Mouse (Mus musculus): ENCODE data around the gene Kif3c.

GRCm38 (mm10) chr12:3360043-3360442, 4.9 kb upstream of the Kif3c start:
- TF ChIP-seq CTCF (IDR thresholded peaks at IDR 0.05; ENCODE audit: borderline replicate concordance, insufficient read depth, low read length): no peak
- TF ChIP-seq POLR2A (IDR thresholded peaks at IDR 0.05; ENCODE audit: low read depth, low read length): no peak

All from embryonic fibroblast, embryonic 13.5 days (primary cell).